Mouse (Mus musculus): Measurements from ENCODE around the gene Pla2g12b.
A peak's percentile ranks its signal among the peaks of the same experiment; 100 is the strongest.

- TF ChIP-seq GATA1 (IDR thresholded peaks at IDR 0.05; ENCODE audit: borderline replicate concordance, low read length) (peak; percentile 96), FLI1 (IDR thresholded peaks at IDR 0.05; ENCODE audit: low read length) (no peak)
These were observed 27.3 kb downstream of the Pla2g12b start for GRCm38 (mm10) chr10:59430701-59431218.

All from megakaryocyte, embryonic 14.5 days (primary cell).